Mouse (Mus musculus): ENCODE measurements around the gene Ccdc13.

GRCm38 (mm10) chr9:121754624-121755023, 84.6 kb downstream of the Ccdc13 start:
- no peak for TF ChIP-seq RAD21 (IDR thresholded peaks at IDR 0.05; ENCODE audit: low read depth, low read length)
- TF ChIP-seq CTCF (conservative IDR thresholded peaks at IDR 0.05 in 1 of 2, IDR thresholded peaks at IDR 0.05 in 1 of 2; ENCODE audit: low read depth in 2 of 2, low read length in 2 of 2), result no peak
- TF ChIP-seq GABPA (IDR thresholded peaks at IDR 0.05; ENCODE audit: insufficient replicate concordance, low read depth, low read length), result no peak
- TF ChIP-seq POLR2A (IDR thresholded peaks at IDR 0.05; ENCODE audit: low read depth, low read length), result no peak
- TF ChIP-seq HCFC1 (IDR thresholded peaks at IDR 0.05; ENCODE audit: low read depth, low read length), result no peak
